Mouse (Mus musculus) G1E (cell line): ENCODE results near the gene Gm4871.

Experiments used
- CTCF ChIP-seq: IDR thresholded peaks from 2 replicates; pipeline ENCODE4 v1.5.1; 2012; ENCODE audit warnings: low read depth, low read length, inconsistent platforms, mixed read lengths
- GATA2 ChIP-seq: IDR thresholded peaks from 2 replicates; pipeline ENCODE4 v1.6.1; 2012; ENCODE audit warnings: low read depth, low read length, inconsistent platforms, borderline replicate concordance
- POLR2AphosphoS5 ChIP-seq: IDR thresholded peaks from 2 replicates; pipeline ENCODE4 v1.6.1; 2012; ENCODE audit warnings: low read depth, low read length, inconsistent platforms; ENCODE audit not compliant: insufficient replicate concordance
- TAL1 ChIP-seq: conservative IDR thresholded peaks from 2 replicates; pipeline ENCODE4 v1.6.1; 2012; ENCODE audit warnings: low read depth, low read length, inconsistent platforms, mixed read lengths

GRCm38 (mm10) chr5:144983227-144983626 is 49.3 kb downstream of the Gm4871 start:
- TF ChIP-seq CTCF (0 out of 2 replicates have a peak, but pooled peaks have one; percentile 8), POLR2AphosphoS5 (no peak), GATA2 (no peak), TAL1 (no peak)
